ENCODE assay signal across 9 mouse cellular contexts in the genomic region with DNA sequence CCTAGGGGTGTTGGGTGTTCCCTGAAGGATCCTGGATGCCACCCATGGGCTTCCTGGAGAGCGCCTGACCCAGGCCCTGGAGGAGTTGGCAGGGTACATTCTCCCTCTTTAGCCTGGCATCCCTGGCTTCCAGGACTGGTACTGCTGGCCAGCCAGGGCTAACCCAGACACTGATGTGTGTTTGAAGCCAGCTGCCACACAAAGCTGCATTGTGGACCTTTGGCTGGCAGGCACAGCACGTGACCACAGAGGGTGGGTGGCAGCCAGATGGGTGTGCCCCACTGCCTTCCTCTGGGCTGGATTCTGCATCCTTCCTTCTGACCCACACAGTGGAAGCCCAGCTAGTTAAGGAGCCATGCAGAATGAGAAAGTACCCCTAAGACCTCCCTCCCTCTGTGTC. TPM values are rescaled to one million over a fixed set of nuclear protein-coding genes. Genes with fewer than 3 reads are reported as not detected.
DNase-seq lines count a peak whose midpoint lies in the region; ATAC-seq and TF ChIP-seq lines count a peak whose summit lies in the region.
"Had no signal": no experiment of that assay in that cellular context is flagged by ENCODE, and none has a peak within 500 bp of the region (broad histone marks: within the 10 kb centered on the region; RNA-seq: fewer than 3 reads in every experiment).

No protein-coding gene starts in this region.

- WGBS in hindbrain, postnatal 0 days: 29% methylated on average over 2 of the region's 2 CpGs
- 72% methylated on average over 2 of the region's 2 CpGs for WGBS in limb, embryonic 13.5 days
- WGBS in midbrain, embryonic 15.5 days: 69% methylated on average over 2 of the region's 2 CpGs

- no peaks in the 10 kb centered on the region for H3K36me3 ChIP-seq in hindbrain, postnatal 0 days (ENCODE audit: insufficient read depth, low read length)
- no peaks in the 10 kb centered on the region for H3K36me3 ChIP-seq in limb, embryonic 13.5 days
- H3K36me3 ChIP-seq in midbrain, embryonic 15.5 days (replicated peaks): no peaks in the 10 kb centered on the region
- H3K36me3 ChIP-seq: embryonic facial prominence, embryonic 12.5 days had no signal

- no peak overlapping the region for H3K4me2 ChIP-seq in hindbrain, postnatal 0 days (ENCODE audit: low read depth, low read length)
- H3K4me2 ChIP-seq in limb, embryonic 13.5 days (replicated peaks): no peak overlapping the region
- H3K4me2 ChIP-seq in midbrain, embryonic 15.5 days: no peak overlapping the region
- H3K4me2 ChIP-seq: embryonic facial prominence, embryonic 12.5 days had no signal

- H3K9ac ChIP-seq in hindbrain, postnatal 0 days (replicated peaks; ENCODE audit: low read length): 0 out of 2 replicates have a peak overlapping the region, but pooled peaks have one; percentile 21
- H3K9ac ChIP-seq in limb, embryonic 13.5 days: no peak overlapping the region
- no peak overlapping the region for H3K9ac ChIP-seq in midbrain, embryonic 15.5 days
- H3K9ac ChIP-seq: embryonic facial prominence, embryonic 12.5 days had no signal

- peak overlapping the region; percentile 70 for H3K27ac ChIP-seq in hindbrain, postnatal 0 days
- peak overlapping the region; percentile 67; the same call in 1 of the 2 replicates for H3K27ac ChIP-seq in limb, embryonic 13.5 days
- H3K27ac ChIP-seq in midbrain, embryonic 15.5 days: peak overlapping the region; percentile 6; the same call in 1 of the 2 replicates
- H3K27ac ChIP-seq: embryonic facial prominence, embryonic 12.5 days had no signal

- no peaks in the 10 kb centered on the region for H3K27me3 ChIP-seq in hindbrain, postnatal 0 days (ENCODE audit: insufficient read depth, low read length)
- no peaks in the 10 kb centered on the region for H3K27me3 ChIP-seq in limb, embryonic 13.5 days
- H3K27me3 ChIP-seq in midbrain, embryonic 15.5 days (replicated peaks): no peaks in the 10 kb centered on the region
- H3K27me3 ChIP-seq: embryonic facial prominence, embryonic 12.5 days had no signal

- peak; percentile 6 for DNase-seq in embryo, embryonic 10 days (ENCODE audit: low spot score)
- no peak for DNase-seq in embryo, embryonic 10.5 days (ENCODE audit: low spot score)
- peak; percentile 49 to 74 for DNase-seq in cerebellum, postnatal 4 days (ENCODE audit: low spot score in 2 of 2)
- DNase-seq in gastrocnemius, postnatal 25 days: peak; percentile 59
- peak; percentile 83 for DNase-seq in hindbrain, postnatal 0 days (ENCODE audit: low spot score)
- no peak for DNase-seq in urinary bladder, adult 2 months (ENCODE audit: low spot score)

- H3K4me1 ChIP-seq in hindbrain, postnatal 0 days (ENCODE audit: insufficient read depth, low read length): peaks cover 10% of the 10 kb centered on the region; the same call in 1 of the 2 replicates
- peaks cover 12% of the 10 kb centered on the region for H3K4me1 ChIP-seq in limb, embryonic 13.5 days
- H3K4me1 ChIP-seq in midbrain, embryonic 15.5 days: 0 out of 2 replicates have a peak, but pooled peaks cover 4% of the 10 kb centered on the region

- no peak overlapping the region for H3K4me3 ChIP-seq in hindbrain, postnatal 0 days (ENCODE audit: low read length)
- H3K4me3 ChIP-seq in limb, embryonic 13.5 days: no peak overlapping the region
- H3K4me3 ChIP-seq in midbrain, embryonic 15.5 days: no peak overlapping the region
- H3K4me3 ChIP-seq: embryonic facial prominence, embryonic 12.5 days had no signal

- peak; percentile 97 for ATAC-seq in hindbrain, postnatal 0 days
- ATAC-seq in limb, embryonic 13.5 days (ENCODE audit: low FRiP score, low read depth): peak; percentile 75
- peak; percentile 90 for ATAC-seq in midbrain, embryonic 15.5 days (replicated peaks)

- no peaks in the 10 kb centered on the region for H3K9me3 ChIP-seq in hindbrain, postnatal 0 days (ENCODE audit: low read length)
- H3K9me3 ChIP-seq in limb, embryonic 13.5 days: no peaks in the 10 kb centered on the region
- H3K9me3 ChIP-seq in midbrain, embryonic 15.5 days: no peaks in the 10 kb centered on the region
- H3K9me3 ChIP-seq: embryonic facial prominence, embryonic 12.5 days had no signal

- peak; percentile 70 for TF ChIP-seq CTCF in hindbrain, postnatal 0 days (IDR thresholded peaks at IDR 0.05; ENCODE audit: low read depth)

RNA-seq across cellular contexts. Expression of gene Klf13, which starts 26.4 kb away (rescaled TPM):
- total RNA-seq in gastrocnemius, postnatal 25 days (2021): 10 to 100 TPM; 38.9 to 43.1 TPM
- total RNA-seq in hindbrain, postnatal 0 days (2014; rRNA removed): 30.7 and 34.0 TPM in 2 replicates
- polyA plus RNA-seq in hindbrain, postnatal 0 days (2015; fragmentation: Nextera tagmentation; extraction: Ambion mirVana): 26.9 and 28.0 TPM in 2 replicates
- 20.1 and 20.9 TPM in 2 replicates for polyA plus RNA-seq in limb, embryonic 13.5 days (2015; fragmentation: Nextera tagmentation; extraction: Ambion mirVana)
- 21.7 and 23.4 TPM in 2 replicates for polyA plus RNA-seq in midbrain, embryonic 15.5 days (2015; fragmentation: Nextera tagmentation; extraction: Ambion mirVana)
- 13.0 and 21.9 TPM in 2 replicates for polyA plus RNA-seq in urinary bladder, adult 2 months (2012; rRNA removed)

RNA-seq across cellular contexts. Expression of gene E030018B13Rik, which starts 48.5 kb away (rescaled TPM):
- not detected for total RNA-seq in gastrocnemius, postnatal 25 days (2021)
- total RNA-seq in hindbrain, postnatal 0 days (2014; rRNA removed): not detected in 2 replicates
- polyA plus RNA-seq in hindbrain, postnatal 0 days (2015; fragmentation: Nextera tagmentation; extraction: Ambion mirVana): not detected in 2 replicates
- 0.14 TPM in 1 of 2 replicates, not detected in the other for polyA plus RNA-seq in limb, embryonic 13.5 days (2015; fragmentation: Nextera tagmentation; extraction: Ambion mirVana)
- polyA plus RNA-seq in midbrain, embryonic 15.5 days (2015; fragmentation: Nextera tagmentation; extraction: Ambion mirVana): 0.17 and 0.23 TPM in 2 replicates
- not detected in 2 replicates for polyA plus RNA-seq in urinary bladder, adult 2 months (2012; rRNA removed)
- polyA plus RNA-seq: embryonic facial prominence, embryonic 12.5 days had no signal

Comparison
In these comparisons a context has a peak if more than half of its experiments do, and no peak if none do; other contexts are left out.
1. DNase-seq: peak in embryo, embryonic 10 days (single experiment), cerebellum, postnatal 4 days (2 of 2), gastrocnemius, postnatal 25 days (single experiment) and hindbrain, postnatal 0 days (single experiment); none in embryo, embryonic 10.5 days (single experiment) and urinary bladder, adult 2 months (single experiment).
2. H3K27ac ChIP-seq: peak in every context shown above with its lines; median percentile 70 in hindbrain, postnatal 0 days; 67 in limb, embryonic 13.5 days; 6 in midbrain, embryonic 15.5 days.
3. Peak in every context shown above with its lines, with median percentiles within 50 percentile points of each other: ATAC-seq.